Mouse (Mus musculus) olfactory bulb, adult 2 months (tissue): ENCODE results near the gene Miga1.

ENCODE experiments used
- CTCF ChIP-seq: fragments of 200-500 bp; IDR thresholded peaks from 2 replicates; pipeline ENCODE4 v1.5.1; 2012; ENCODE audit warnings: low read depth, mild to moderate bottlenecking, low read length, moderate library complexity; ENCODE audit not compliant: insufficient read depth
- POLR2A ChIP-seq: fragments of 200-500 bp; IDR thresholded peaks from 2 replicates; pipeline ENCODE4 v1.6.1; 2012; ENCODE audit warnings: mild to moderate bottlenecking, low read depth, low read length, moderate library complexity; ENCODE audit not compliant: insufficient read depth

- TF ChIP-seq CTCF (no peak), POLR2A (no peak)
These were observed 78.3 kb downstream of the Miga1 start for GRCm38 (mm10) chr3:152261948-152262347.
